Mouse (Mus musculus): ENCODE measurements around the gene Igf2r. TPM values are rescaled to one million over a fixed set of nuclear protein-coding genes. Genes with fewer than 3 reads are reported as not detected.

The Igf2r gene
- polyA plus RNA-seq, 1 experiment from 2014 or later: 13.0 TPM

GRCm38 (mm10) chr17:12742151-12742908, 27.1 kb downstream of the Igf2r start:
- H3K36me3 ChIP-seq (replicated peaks): peaks cover 44% of the 10 kb centered on the region
- ATAC-seq (ENCODE audit: insufficient read depth): no peak
- peak overlapping the region; percentile 53; the same call in 1 of the 2 replicates for H3K9ac ChIP-seq
- H3K4me1 ChIP-seq (replicated peaks): peaks cover 74% of the 10 kb centered on the region
- H3K9me3 ChIP-seq (replicated peaks): 0 out of 2 replicates have a peak, but pooled peaks cover 4% of the 10 kb centered on the region
- peak overlapping the region; percentile 67 for H3K4me2 ChIP-seq
- no peak overlapping the region; the same call in 1 of the 2 replicates for H3K27ac ChIP-seq (replicated peaks)
- H3K4me3 ChIP-seq (replicated peaks): peak overlapping the region; percentile 57
- no peaks in the 10 kb centered on the region; the same call in 1 of the 2 replicates for H3K27me3 ChIP-seq
- WGBS (ENCODE audit: insufficient replicate concordance): 55% methylated on average over 38 of the region's 38 CpGs

- Histone ChIP-seq H3K4me3 (replicated peaks) (peak overlapping the region; percentile 57), H3K27ac (replicated peaks) (peak overlapping the region; percentile 45; the same call in 1 of the 2 replicates), H3K4me2 (peak overlapping the region; percentile 67), H3K27me3 (no peaks in the 10 kb centered on the region; the same call in 1 of the 2 replicates), H3K4me1 (replicated peaks) (peaks cover 71% of the 10 kb centered on the region), H3K9me3 (replicated peaks) (0 out of 2 replicates have a peak, but pooled peaks cover 4% of the 10 kb centered on the region), H3K9ac (peak overlapping the region; percentile 53), H3K36me3 (replicated peaks) (peaks cover 43% of the 10 kb centered on the region)
- peak; percentile 23; the same call in 1 of the 2 replicates for ATAC-seq (ENCODE audit: insufficient read depth)
- WGBS (ENCODE audit: insufficient replicate concordance): 51% methylated on average over 45 of the region's 45 CpGs
Observed at GRCm38 (mm10) chr17:12741218-12741968, 28.1 kb downstream of the Igf2r start.

GRCm38 (mm10) chr17:12740317-12740716, 29.1 kb downstream of the Igf2r start:
- peak; percentile 82 for ATAC-seq (ENCODE audit: insufficient read depth)
- peaks cover 61% of the 10 kb centered on the region for H3K4me1 ChIP-seq (replicated peaks)
- 0 out of 2 replicates have a peak, but pooled peaks cover 4% of the 10 kb centered on the region for H3K9me3 ChIP-seq (replicated peaks)
- no peak overlapping the region for H3K9ac ChIP-seq
- peaks cover 41% of the 10 kb centered on the region for H3K36me3 ChIP-seq (replicated peaks)
- H3K4me2 ChIP-seq: peak overlapping the region; percentile 4; the same call in 1 of the 2 replicates
- 7% methylated on average over 2 of the region's 2 CpGs for WGBS (ENCODE audit: insufficient replicate concordance)
- H3K27ac ChIP-seq (replicated peaks): peak overlapping the region; percentile 45
- peaks cover 5% of the 10 kb centered on the region; the same call in 1 of the 2 replicates for H3K27me3 ChIP-seq
- no peak overlapping the region for H3K4me3 ChIP-seq (replicated peaks)

GRCm38 (mm10) chr17:12739516-12739915, 29.9 kb downstream of the Igf2r start:
- 55% methylated on average over 4 of the region's 4 CpGs for WGBS (ENCODE audit: insufficient replicate concordance)
- H3K4me3 ChIP-seq (replicated peaks): no peak overlapping the region
- H3K4me2 ChIP-seq: no peak overlapping the region
- peaks cover 53% of the 10 kb centered on the region for H3K4me1 ChIP-seq (replicated peaks)
- peak overlapping the region; percentile 25 for H3K27ac ChIP-seq (replicated peaks)
- H3K27me3 ChIP-seq: peaks cover 5% of the 10 kb centered on the region; the same call in 1 of the 2 replicates
- H3K9ac ChIP-seq: no peak overlapping the region
- peaks cover 42% of the 10 kb centered on the region for H3K36me3 ChIP-seq (replicated peaks)
- ATAC-seq (ENCODE audit: insufficient read depth): no peak
- H3K9me3 ChIP-seq (replicated peaks): 0 out of 2 replicates have a peak, but pooled peaks cover 4% of the 10 kb centered on the region

GRCm38 (mm10) chr17:12737934-12738333, 31.5 kb downstream of the Igf2r start:
- no peak overlapping the region for H3K9ac ChIP-seq
- H3K9me3 ChIP-seq (replicated peaks): 0 out of 2 replicates have a peak, but pooled peaks cover 4% of the 10 kb centered on the region
- H3K4me2 ChIP-seq: no peak overlapping the region
- H3K4me3 ChIP-seq (replicated peaks): no peak overlapping the region
- H3K4me1 ChIP-seq (replicated peaks): peaks cover 37% of the 10 kb centered on the region
- peaks cover 14% of the 10 kb centered on the region for H3K27me3 ChIP-seq
- H3K27ac ChIP-seq (replicated peaks): no peak overlapping the region
- 40% methylated on average over 1 of the region's 1 CpGs for WGBS (ENCODE audit: insufficient replicate concordance)
- peaks cover 27% of the 10 kb centered on the region for H3K36me3 ChIP-seq (replicated peaks)
- no peak for ATAC-seq (ENCODE audit: insufficient read depth)

- Histone ChIP-seq H3K4me1 (replicated peaks) (0 out of 2 replicates have a peak, but pooled peaks cover 13% of the 10 kb centered on the region), H3K27me3 (peaks cover 14% of the 10 kb centered on the region), H3K4me2 (no peak overlapping the region), H3K9ac (no peak overlapping the region), H3K27ac (replicated peaks) (no peak overlapping the region), H3K9me3 (replicated peaks) (no peaks in the 10 kb centered on the region), H3K36me3 (replicated peaks) (peaks cover 10% of the 10 kb centered on the region; the same call in 1 of the 2 replicates), H3K4me3 (replicated peaks) (no peak overlapping the region)
- whole genome bisulfite sequencing (ENCODE audit: insufficient replicate concordance): 48% methylated on average over 12 of the region's 12 CpGs
- no peak for ATAC-seq (ENCODE audit: insufficient read depth)
Observed at GRCm38 (mm10) chr17:12734205-12734857, 35.1 kb downstream of the Igf2r start.

- H3K4me1 ChIP-seq (replicated peaks): 0 out of 2 replicates have a peak, but pooled peaks cover 7% of the 10 kb centered on the region
- H3K36me3 ChIP-seq (replicated peaks): peaks cover 10% of the 10 kb centered on the region; the same call in 1 of the 2 replicates
- no peak overlapping the region for H3K4me2 ChIP-seq
- H3K9ac ChIP-seq: no peak overlapping the region
- no peak for ATAC-seq (ENCODE audit: insufficient read depth)
- H3K4me3 ChIP-seq (replicated peaks): no peak overlapping the region
- peaks cover 14% of the 10 kb centered on the region for H3K27me3 ChIP-seq
- WGBS (ENCODE audit: insufficient replicate concordance): 47% methylated on average over 6 of the region's 6 CpGs
- no peaks in the 10 kb centered on the region for H3K9me3 ChIP-seq (replicated peaks)
- no peak overlapping the region for H3K27ac ChIP-seq (replicated peaks)
Observed at GRCm38 (mm10) chr17:12733128-12733527, 36.3 kb downstream of the Igf2r start.

GRCm38 (mm10) chr17:12728536-12728935, 40.9 kb downstream of the Igf2r start:
- Histone ChIP-seq H3K4me2 (no peak overlapping the region), H3K27ac (replicated peaks) (no peak overlapping the region), H3K27me3 (peaks cover under 1% of the 10 kb centered on the region), H3K4me3 (replicated peaks) (no peak overlapping the region), H3K9me3 (replicated peaks) (no peaks in the 10 kb centered on the region), H3K9ac (no peak overlapping the region), H3K36me3 (replicated peaks) (peaks cover 3% of the 10 kb centered on the region; the same call in 1 of the 2 replicates), H3K4me1 (replicated peaks) (peaks cover 31% of the 10 kb centered on the region)
- 69% methylated on average over 1 of the region's 1 CpGs for WGBS (ENCODE audit: insufficient replicate concordance)
- no peak for ATAC-seq (ENCODE audit: insufficient read depth)

DNA sequence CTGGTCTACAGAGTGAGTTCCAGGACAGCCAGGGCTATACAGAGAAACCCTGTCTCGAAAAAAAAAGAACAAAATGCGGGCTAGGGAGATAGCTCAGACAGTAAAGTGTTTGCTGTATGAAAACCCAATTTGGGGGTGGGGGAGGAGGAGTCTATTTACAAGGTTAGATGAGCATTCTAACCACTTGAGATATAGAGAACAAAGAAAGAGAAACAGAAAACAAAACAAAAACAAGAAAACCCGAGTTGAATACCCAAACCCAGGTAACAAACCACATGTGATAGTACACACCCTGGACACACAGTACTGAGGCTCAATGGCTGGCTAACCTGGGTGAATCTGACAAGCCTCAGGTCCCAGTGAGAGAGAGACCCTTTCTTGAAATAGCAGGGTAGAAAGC, 41.7 kb downstream of the Igf2r start:
- Histone ChIP-seq H3K9me3 (replicated peaks) (no peaks in the 10 kb centered on the region), H3K4me1 (replicated peaks) (peaks cover 33% of the 10 kb centered on the region), H3K4me2 (no peak overlapping the region), H3K27me3 (no peaks in the 10 kb centered on the region), H3K36me3 (replicated peaks) (peaks cover 2% of the 10 kb centered on the region; the same call in 1 of the 2 replicates), H3K4me3 (replicated peaks) (no peak overlapping the region), H3K9ac (no peak overlapping the region), H3K27ac (replicated peaks) (no peak overlapping the region)
- 64% methylated on average over 3 of the region's 3 CpGs for WGBS (ENCODE audit: insufficient replicate concordance)
- ATAC-seq (ENCODE audit: insufficient read depth): no peak

GRCm38 (mm10) chr17:12725871-12726270, 43.6 kb downstream of the Igf2r start:
- Histone ChIP-seq H3K4me2 (no peak overlapping the region), H3K4me3 (replicated peaks) (no peak overlapping the region), H3K27ac (replicated peaks) (no peak overlapping the region; the same call in 1 of the 2 replicates), H3K9me3 (replicated peaks) (no peaks in the 10 kb centered on the region), H3K36me3 (replicated peaks) (peaks cover 10% of the 10 kb centered on the region), H3K9ac (no peak overlapping the region), H3K27me3 (no peaks in the 10 kb centered on the region), H3K4me1 (replicated peaks) (peaks cover 38% of the 10 kb centered on the region)
- ATAC-seq (ENCODE audit: insufficient read depth): no peak
- 21% methylated on average over 4 of the region's 4 CpGs for WGBS (ENCODE audit: insufficient replicate concordance)
